ENCODE assay signal across 10 mouse cellular contexts in the genomic region with DNA sequence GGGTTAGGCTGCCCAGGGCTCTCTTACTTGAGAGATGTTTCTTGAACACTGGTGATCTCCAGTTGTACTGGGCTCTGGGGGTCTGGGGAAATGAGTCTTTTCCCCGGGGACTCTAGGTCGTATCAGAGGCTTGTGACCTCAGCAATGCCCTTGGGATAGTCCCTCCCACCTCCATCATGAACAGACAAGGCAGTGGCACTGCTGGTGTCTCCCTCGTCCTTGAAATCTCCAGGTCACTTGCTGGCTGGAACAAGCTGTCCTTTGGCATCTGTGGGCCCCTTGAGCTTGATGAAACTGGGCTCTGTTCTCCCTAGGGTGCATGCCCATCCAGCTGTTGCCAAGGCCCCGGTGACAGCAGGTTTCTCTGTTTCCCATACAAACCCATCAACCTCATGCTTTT. TPM values are rescaled to one million over a fixed set of nuclear protein-coding genes. Genes with fewer than 3 reads are reported as not detected.
DNase-seq lines count a peak whose midpoint lies in the region; ATAC-seq and TF ChIP-seq lines count a peak whose summit lies in the region.
"Had no signal": no experiment of that assay in that cellular context is flagged by ENCODE, and none has a peak within 500 bp of the region (broad histone marks: within the 10 kb centered on the region; RNA-seq: fewer than 3 reads in every experiment).

No protein-coding gene starts in this region.

- no peak for TF ChIP-seq POLR2A in olfactory bulb, adult 2 months (IDR thresholded peaks at IDR 0.05; ENCODE audit: insufficient read depth, low read depth, low read length)

- H3K36me3 ChIP-seq in midbrain, embryonic 12.5 days, result peaks cover 87% of the 10 kb centered on the region
- peaks cover 94% of the 10 kb centered on the region for H3K36me3 ChIP-seq in midbrain, embryonic 10.5 days
- peaks cover 71% of the 10 kb centered on the region for H3K36me3 ChIP-seq in heart, embryonic 12.5 days

- no peak overlapping the region for H3K9ac ChIP-seq in midbrain, embryonic 12.5 days (replicated peaks)
- H3K9ac ChIP-seq in heart, embryonic 12.5 days, result peak overlapping the region; percentile 53

- H3K4me1 ChIP-seq in midbrain, embryonic 12.5 days, result peaks cover 17% of the 10 kb centered on the region
- peaks cover 40% of the 10 kb centered on the region for H3K4me1 ChIP-seq in midbrain, embryonic 10.5 days
- peaks cover 53% of the 10 kb centered on the region for H3K4me1 ChIP-seq in heart, embryonic 12.5 days (replicated peaks)
- H3K4me1 ChIP-seq in olfactory bulb, adult 2 months (ENCODE audit: control insufficient read depth, insufficient read depth, low read length), result peaks cover 80% of the 10 kb centered on the region

- WGBS in midbrain, embryonic 12.5 days, result 73% methylated on average over 4 of the region's 4 CpGs
- 79% methylated on average over 4 of the region's 4 CpGs for WGBS in midbrain, embryonic 10.5 days
- WGBS in heart, embryonic 12.5 days, result 48% methylated on average over 4 of the region's 4 CpGs
- 46% methylated on average over 4 of the region's 4 CpGs for WGBS in olfactory bulb, adult 2 months

- H3K4me3 ChIP-seq in midbrain, embryonic 12.5 days, result no peak overlapping the region
- no peak overlapping the region for H3K4me3 ChIP-seq in midbrain, embryonic 10.5 days
- no peak overlapping the region for H3K4me3 ChIP-seq in heart, embryonic 12.5 days
- no peak overlapping the region for H3K4me3 ChIP-seq in olfactory bulb, adult 2 months (ENCODE audit: insufficient read depth, low read depth, low read length)

- DNase-seq in heart, adult 11 months, result peak; percentile 95
- DNase-seq in heart, adult 8-10 months (ENCODE audit: low spot score), result no peak
- DNase-seq in midbrain, embryonic 10.5 days (ENCODE audit: low spot score), result no peak
- no peak for DNase-seq in kidney, adult 8-10 months

- H3K27ac ChIP-seq in midbrain, embryonic 12.5 days (replicated peaks), result peak overlapping the region; percentile 50; the same call in 1 of the 2 replicates
- H3K27ac ChIP-seq in midbrain, embryonic 10.5 days (replicated peaks), result no peak overlapping the region
- peak overlapping the region; percentile 85 for H3K27ac ChIP-seq in heart, embryonic 12.5 days (ENCODE audit: poor library complexity, severe bottlenecking)
- peak overlapping the region; percentile 95 for H3K27ac ChIP-seq in olfactory bulb, adult 2 months (ENCODE audit: insufficient read depth, low read depth, low read length)

- H3K4me2 ChIP-seq in midbrain, embryonic 12.5 days (replicated peaks), result no peak overlapping the region
- H3K4me2 ChIP-seq in heart, embryonic 12.5 days, result no peak overlapping the region

- no peaks in the 10 kb centered on the region for H3K9me3 ChIP-seq in midbrain, embryonic 12.5 days
- no peaks in the 10 kb centered on the region for H3K9me3 ChIP-seq in midbrain, embryonic 10.5 days (replicated peaks)
- H3K9me3 ChIP-seq in heart, embryonic 12.5 days (replicated peaks), result no peaks in the 10 kb centered on the region

- no peak for ATAC-seq in midbrain, embryonic 12.5 days (ENCODE audit: low FRiP score, low read depth)
- no peak for ATAC-seq in heart, embryonic 12.5 days (ENCODE audit: insufficient number of reproducible peaks, low FRiP score)
- no peak for ATAC-seq in monocyte, adult 5-6 weeks (replicated peaks; ENCODE audit: insufficient number of reproducible peaks, low FRiP score, low TSS enrichment, poor library complexity, severe bottlenecking)

- H3K27me3 ChIP-seq in midbrain, embryonic 12.5 days, result no peaks in the 10 kb centered on the region
- H3K27me3 ChIP-seq in midbrain, embryonic 10.5 days (ENCODE audit: low read depth, poor library complexity, severe bottlenecking), result no peaks in the 10 kb centered on the region
- no peaks in the 10 kb centered on the region for H3K27me3 ChIP-seq in heart, embryonic 12.5 days (replicated peaks)

- TF ChIP-seq CTCF in olfactory bulb, adult 2 months (IDR thresholded peaks at IDR 0.05; ENCODE audit: insufficient read depth, low read depth, low read length), result no peak

RNA-seq across cellular contexts. Expression of a gene that starts 3.1 kb away (rescaled TPM):
- total RNA-seq in heart, adult 8-10 months (2022), result 10 to 100 TPM; 38.6 to 59.0 (median 49.5) TPM
- polyA plus RNA-seq in midbrain, embryonic 12.5 days (2016; fragmentation: Nextera tagmentation; extraction: Ambion mirVana), result 0.75 and 0.96 TPM in 2 replicates
- polyA plus RNA-seq in midbrain, embryonic 10.5 days (2016; fragmentation: Nextera tagmentation; extraction: Ambion mirVana), result 0.40 and 0.62 TPM in 2 replicates
- polyA plus RNA-seq in heart, embryonic 12.5 days (2016; fragmentation: Nextera tagmentation; extraction: Ambion mirVana), result 0.77 and 1.1 TPM in 2 replicates
- polyA plus RNA-seq in olfactory bulb, adult 2 months (2012; ENCODE audit: insufficient read depth, insufficient read length, low replicate concordance, missing spikeins), result not detected in 2 replicates
- 0.75 to 3.8 TPM in 2 of 3 replicates, not detected in the other for total RNA-seq in monocyte, adult 5-6 weeks (2017)

RNA-seq across cellular contexts. Expression of a gene that starts 8.9 kb away (rescaled TPM):
- 1 to 10 TPM; 2.4 to 3.3 (median 2.9) TPM for total RNA-seq in heart, adult 8-10 months (2022)
- not detected in 2 replicates for polyA plus RNA-seq in midbrain, embryonic 12.5 days (2016; fragmentation: Nextera tagmentation; extraction: Ambion mirVana)
- polyA plus RNA-seq in midbrain, embryonic 10.5 days (2016; fragmentation: Nextera tagmentation; extraction: Ambion mirVana), result not detected in 2 replicates
- polyA plus RNA-seq in heart, embryonic 12.5 days (2016; fragmentation: Nextera tagmentation; extraction: Ambion mirVana), result not detected in 2 replicates
- not detected in 2 replicates for polyA plus RNA-seq in olfactory bulb, adult 2 months (2012; ENCODE audit: insufficient read depth, insufficient read length, low replicate concordance, missing spikeins)
- total RNA-seq in monocyte, adult 5-6 weeks (2017), result 11.3 TPM in 1 of 3 replicates, not detected in the others
- polyA plus RNA-seq: limb, embryonic 11.5 days; thymus, adult 2 months had no signal

RNA-seq across cellular contexts. Expression of a gene that starts 11.2 kb away (rescaled TPM):
- 100 to 1,000 TPM; 240 to 284 (median 258) TPM for total RNA-seq in heart, adult 8-10 months (2022)
- 156 and 164 TPM in 2 replicates for polyA plus RNA-seq in midbrain, embryonic 12.5 days (2016; fragmentation: Nextera tagmentation; extraction: Ambion mirVana)
- polyA plus RNA-seq in midbrain, embryonic 10.5 days (2016; fragmentation: Nextera tagmentation; extraction: Ambion mirVana), result 157 and 159 TPM in 2 replicates
- polyA plus RNA-seq in heart, embryonic 12.5 days (2016; fragmentation: Nextera tagmentation; extraction: Ambion mirVana), result 168 and 170 TPM in 2 replicates
- not detected in 2 replicates for polyA plus RNA-seq in olfactory bulb, adult 2 months (2012; ENCODE audit: insufficient read depth, insufficient read length, low replicate concordance, missing spikeins)
- 33.2 to 55.3 TPM (median 34.4 TPM) in 3 replicates for total RNA-seq in monocyte, adult 5-6 weeks (2017)

RNA-seq across cellular contexts. Expression of a gene that starts 12.3 kb away (rescaled TPM):
- total RNA-seq in heart, adult 8-10 months (2022), result 10 to 100 TPM; 21.7 to 25.8 (median 24.5) TPM
- 141 and 157 TPM in 2 replicates for polyA plus RNA-seq in midbrain, embryonic 12.5 days (2016; fragmentation: Nextera tagmentation; extraction: Ambion mirVana)
- 98.1 and 112 TPM in 2 replicates for polyA plus RNA-seq in midbrain, embryonic 10.5 days (2016; fragmentation: Nextera tagmentation; extraction: Ambion mirVana)
- 25.5 and 29.3 TPM in 2 replicates for polyA plus RNA-seq in heart, embryonic 12.5 days (2016; fragmentation: Nextera tagmentation; extraction: Ambion mirVana)
- 510 TPM in 1 of 2 replicates, not detected in the other for polyA plus RNA-seq in olfactory bulb, adult 2 months (2012; ENCODE audit: insufficient read depth, insufficient read length, low replicate concordance, missing spikeins)
- 24.4 to 29.5 TPM (median 24.5 TPM) in 3 replicates for total RNA-seq in monocyte, adult 5-6 weeks (2017)

RNA-seq across cellular contexts. Expression of a gene that starts 44.0 kb away (rescaled TPM):
- total RNA-seq in heart, adult 8-10 months (2022), result under 1 TPM; 0.14 to 0.56 (median 0.35) TPM
- 36.0 and 43.7 TPM in 2 replicates for polyA plus RNA-seq in midbrain, embryonic 12.5 days (2016; fragmentation: Nextera tagmentation; extraction: Ambion mirVana)
- polyA plus RNA-seq in midbrain, embryonic 10.5 days (2016; fragmentation: Nextera tagmentation; extraction: Ambion mirVana), result 6.0 and 14.9 TPM in 2 replicates
- 2.6 and 3.2 TPM in 2 replicates for polyA plus RNA-seq in heart, embryonic 12.5 days (2016; fragmentation: Nextera tagmentation; extraction: Ambion mirVana)
- not detected in 2 replicates for polyA plus RNA-seq in olfactory bulb, adult 2 months (2012; ENCODE audit: insufficient read depth, insufficient read length, low replicate concordance, missing spikeins)
- not detected in 3 replicates for total RNA-seq in monocyte, adult 5-6 weeks (2017)

Comparison
In these comparisons a context has a peak if more than half of its experiments do, and no peak if none do; other contexts are left out.
1. RNA of a gene that starts 11.2 kb away (polyA plus RNA-seq): 168 to 170 TPM in heart, embryonic 12.5 days, 156 to 164 TPM in midbrain, embryonic 12.5 days and 157 to 159 TPM in midbrain, embryonic 10.5 days; not detected in olfactory bulb, adult 2 months; every median in the first group is over 100 times any median in the second.